Mouse (Mus musculus): Measurements from ENCODE around the gene Vwce. TPM values are rescaled to one million over a fixed set of nuclear protein-coding genes. Genes with fewer than 3 reads are reported as not detected.
A peak's percentile ranks its signal among the peaks of the same experiment; 100 is the strongest.

Vwce gene
- polyA plus RNA-seq, 1 experiment from 2014 or later, result 0.89 TPM

DNA sequence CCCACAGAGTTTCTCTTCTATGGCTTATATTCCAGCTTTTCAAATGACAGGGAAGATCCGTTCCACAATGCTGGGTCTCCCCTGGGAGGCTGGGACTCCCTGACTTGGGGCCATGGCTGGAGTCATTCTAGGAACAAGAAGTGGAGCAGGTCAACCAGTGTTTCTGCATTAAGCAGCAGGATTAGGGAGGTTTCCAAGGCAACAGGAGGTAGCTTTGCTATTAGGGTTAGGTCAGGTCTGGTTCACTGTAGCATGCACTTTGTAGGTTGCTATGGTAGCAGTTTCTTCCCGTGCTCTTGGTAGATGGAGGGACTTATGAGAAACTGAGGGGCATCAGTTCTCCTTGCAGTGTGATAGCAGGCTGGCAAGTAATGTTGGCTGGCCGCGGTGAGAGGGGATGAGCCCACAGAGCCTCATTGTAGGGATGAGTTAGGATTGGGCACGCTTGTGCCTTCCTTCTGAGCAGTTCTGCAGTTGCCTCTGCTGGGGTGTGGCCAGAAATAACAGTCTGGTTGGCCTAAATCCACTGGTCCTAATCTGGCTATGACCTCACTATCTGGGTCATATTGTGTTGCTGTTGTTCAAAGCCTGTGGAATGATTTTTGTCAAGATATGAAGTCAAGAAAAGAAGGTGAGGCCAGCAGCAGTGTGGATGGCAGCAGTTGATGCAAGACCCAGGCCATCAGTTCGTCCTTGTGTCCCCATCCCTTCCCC, 67.2 kb downstream of the Vwce start:
- Histone ChIP-seq H3K4me3 (no peak overlapping the region), H3K27ac (no peak overlapping the region), H3K36me3 (peaks cover 8% of the 10 kb centered on the region), H3K27me3 (ENCODE audit: insufficient read depth, poor library complexity, severe bottlenecking) (no peaks in the 10 kb centered on the region), H3K9me3 (no peaks in the 10 kb centered on the region), H3K4me1 (replicated peaks) (peaks cover 57% of the 10 kb centered on the region)
- 66% methylated on average over 6 of the region's 6 CpGs for WGBS
- no peak for DNase-seq (ENCODE audit: low spot score)

DNA sequence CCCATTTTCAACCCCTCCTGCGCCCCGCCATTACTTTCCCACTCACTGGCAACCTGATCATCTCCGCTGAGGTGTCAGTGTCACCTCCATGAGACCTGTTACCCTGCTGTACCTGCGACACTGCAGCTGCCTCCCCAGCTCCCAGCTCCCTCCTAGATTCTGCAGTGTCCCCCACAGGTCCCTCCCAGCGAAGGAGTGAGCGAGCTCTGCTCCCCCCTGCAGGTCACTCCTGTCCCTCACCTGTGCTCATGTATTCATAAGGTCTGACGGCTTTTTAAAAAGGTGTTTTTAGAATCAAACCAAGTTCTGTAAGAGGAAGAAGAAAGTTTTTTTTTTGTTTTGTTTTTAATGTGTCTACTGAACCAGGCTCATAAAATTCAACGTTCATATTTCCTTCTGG, 68.1 kb downstream of the Vwce start:
- H3K27ac ChIP-seq, result no peak overlapping the region
- 84% methylated on average over 8 of the region's 8 CpGs for WGBS
- H3K4me3 ChIP-seq, result no peak overlapping the region
- peaks cover 16% of the 10 kb centered on the region for H3K36me3 ChIP-seq
- peaks cover 50% of the 10 kb centered on the region for H3K4me1 ChIP-seq (replicated peaks)
- H3K9me3 ChIP-seq, result no peaks in the 10 kb centered on the region
- H3K27me3 ChIP-seq (ENCODE audit: insufficient read depth, poor library complexity, severe bottlenecking), result no peaks in the 10 kb centered on the region
- no peak for DNase-seq (ENCODE audit: low spot score)

DNA sequence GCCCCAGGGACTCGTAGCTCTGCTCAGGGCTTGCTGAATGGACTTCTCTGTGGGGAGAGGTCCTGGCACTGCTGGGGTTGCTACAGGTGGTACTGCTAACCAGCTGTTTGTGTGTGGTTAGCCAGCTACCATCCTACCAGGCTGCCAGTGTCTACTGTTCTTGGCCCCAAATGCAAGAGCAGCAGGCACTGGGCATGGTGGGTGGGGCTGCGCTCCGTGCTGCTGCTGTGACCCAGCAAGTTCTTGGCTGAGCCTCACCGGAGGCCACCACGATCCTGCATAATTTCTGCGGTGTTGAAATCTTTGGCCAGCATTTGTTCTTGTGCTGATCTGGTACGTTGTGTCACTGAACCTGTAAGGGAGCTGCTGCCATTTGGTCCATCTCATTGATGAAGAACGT, 69.5 kb downstream of the Vwce start:
- Histone ChIP-seq H3K4me3 (no peak overlapping the region), H3K27me3 (ENCODE audit: insufficient read depth, poor library complexity, severe bottlenecking) (no peaks in the 10 kb centered on the region), H3K27ac (no peak overlapping the region), H3K36me3 (peaks cover 28% of the 10 kb centered on the region), H3K4me1 (replicated peaks) (peaks cover 37% of the 10 kb centered on the region), H3K9me3 (no peaks in the 10 kb centered on the region)
- DNase-seq (ENCODE audit: low spot score), result no peak
- WGBS, result 91% methylated on average over 8 of the region's 8 CpGs

DNA sequence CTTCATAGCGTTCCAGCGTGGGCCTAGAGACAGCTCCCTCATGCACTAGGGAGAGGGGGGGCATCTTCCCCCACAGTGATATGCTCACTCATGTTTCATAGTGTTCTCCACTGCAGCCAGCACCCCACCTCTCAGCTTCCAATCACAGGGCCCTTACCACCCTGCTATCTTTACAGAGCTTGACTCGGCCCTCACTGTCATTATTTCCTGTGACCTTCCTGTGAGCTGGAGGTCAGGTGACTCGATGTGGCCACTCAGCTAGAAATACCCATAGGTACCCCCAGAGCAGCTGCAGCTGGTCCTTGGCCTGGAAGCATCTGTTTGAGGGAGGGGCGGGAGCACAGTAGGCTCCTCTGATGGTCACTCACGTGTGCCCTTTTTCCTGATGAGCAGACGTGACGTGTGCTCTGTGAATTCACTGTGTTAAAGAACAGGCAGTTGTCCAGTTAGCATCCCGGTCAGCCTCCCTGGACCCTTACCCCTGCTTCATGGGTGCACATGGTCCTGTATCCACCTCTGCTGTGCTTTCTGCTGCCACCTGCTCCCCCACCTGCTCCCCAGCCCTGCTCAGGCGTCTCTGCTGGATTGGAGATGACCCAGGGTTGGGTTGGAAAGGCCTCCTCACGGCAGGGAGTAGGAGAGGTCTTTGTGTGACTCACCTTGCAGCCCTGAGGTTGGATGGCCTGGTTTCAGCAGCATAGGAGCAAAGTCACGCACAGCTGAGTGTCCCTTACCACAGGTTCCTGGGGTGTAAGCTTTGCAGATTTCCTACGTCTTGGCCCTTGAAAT, 73.3 kb downstream of the Vwce start:
- WGBS, result 83% methylated on average over 13 of the region's 13 CpGs

DNA sequence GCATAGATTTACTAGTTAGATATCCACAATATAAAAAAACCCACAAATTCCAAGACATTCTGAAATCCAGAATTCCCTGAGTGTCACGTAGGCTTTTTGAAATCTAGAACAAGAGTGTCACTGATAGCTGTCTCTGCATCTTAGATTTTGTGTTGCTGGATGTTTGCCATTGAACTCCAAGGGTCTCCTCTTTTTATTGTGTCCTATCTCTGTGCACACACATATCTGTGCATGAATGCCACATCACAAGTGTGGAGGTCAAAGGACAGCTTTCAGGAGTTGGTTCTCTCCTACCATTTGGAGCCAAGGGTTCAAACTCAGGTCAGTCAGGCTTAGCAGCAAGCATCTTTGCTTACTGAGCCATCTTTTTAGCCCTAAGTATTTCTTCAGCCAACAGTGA, 73.9 kb downstream of the Vwce start:
- WGBS, result 96% methylated on average over 1 of the region's 1 CpGs
- H3K27ac ChIP-seq, result no peak overlapping the region
- no peaks in the 10 kb centered on the region for H3K9me3 ChIP-seq
- peaks cover 14% of the 10 kb centered on the region for H3K4me1 ChIP-seq (replicated peaks)
- no peaks in the 10 kb centered on the region for H3K27me3 ChIP-seq (ENCODE audit: insufficient read depth, poor library complexity, severe bottlenecking)
- no peak for DNase-seq (ENCODE audit: low spot score)
- H3K4me3 ChIP-seq, result no peak overlapping the region
- H3K36me3 ChIP-seq, result peaks cover 64% of the 10 kb centered on the region

More for the DNA sequence above, 73.3 kb downstream of the Vwce start:
- Histone ChIP-seq H3K36me3 (peaks cover 58% of the 10 kb centered on the region), H3K4me1 (replicated peaks) (peaks cover 14% of the 10 kb centered on the region), H3K9me3 (no peaks in the 10 kb centered on the region), H3K27ac (no peak overlapping the region), H3K4me3 (no peak overlapping the region), H3K27me3 (ENCODE audit: insufficient read depth, poor library complexity, severe bottlenecking) (no peaks in the 10 kb centered on the region)
- no peak for DNase-seq (ENCODE audit: low spot score)

DNA sequence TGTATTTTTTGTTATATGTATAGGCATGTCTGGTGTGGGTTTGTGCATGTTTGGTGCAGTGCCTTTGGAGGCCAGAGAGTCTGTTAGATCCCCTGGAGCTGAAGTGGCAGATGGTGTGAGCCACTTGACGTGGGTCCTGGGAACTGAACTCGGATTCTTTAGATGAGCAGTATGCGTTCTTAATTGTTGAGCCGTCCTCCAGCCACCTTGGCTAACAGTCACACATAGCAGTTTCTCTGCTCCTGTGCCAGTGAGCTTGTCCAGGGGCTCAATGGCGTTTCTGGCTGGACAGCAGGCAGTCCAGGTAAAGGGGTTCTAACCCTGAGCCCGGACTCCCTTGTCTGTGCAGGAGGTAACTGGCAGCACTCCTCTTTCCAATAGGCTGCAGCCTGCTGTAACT, 74.9 kb downstream of the Vwce start:
- Histone ChIP-seq H3K27me3 (ENCODE audit: insufficient read depth, poor library complexity, severe bottlenecking) (no peaks in the 10 kb centered on the region), H3K4me1 (replicated peaks) (peaks cover 14% of the 10 kb centered on the region), H3K36me3 (peaks cover 72% of the 10 kb centered on the region), H3K4me3 (no peak overlapping the region), H3K9me3 (no peaks in the 10 kb centered on the region), H3K27ac (peak overlapping the region; percentile 69; the same call in 1 of the 2 replicates)
- no peak for DNase-seq (ENCODE audit: low spot score)
- WGBS, result 68% methylated on average over 6 of the region's 6 CpGs

DNA sequence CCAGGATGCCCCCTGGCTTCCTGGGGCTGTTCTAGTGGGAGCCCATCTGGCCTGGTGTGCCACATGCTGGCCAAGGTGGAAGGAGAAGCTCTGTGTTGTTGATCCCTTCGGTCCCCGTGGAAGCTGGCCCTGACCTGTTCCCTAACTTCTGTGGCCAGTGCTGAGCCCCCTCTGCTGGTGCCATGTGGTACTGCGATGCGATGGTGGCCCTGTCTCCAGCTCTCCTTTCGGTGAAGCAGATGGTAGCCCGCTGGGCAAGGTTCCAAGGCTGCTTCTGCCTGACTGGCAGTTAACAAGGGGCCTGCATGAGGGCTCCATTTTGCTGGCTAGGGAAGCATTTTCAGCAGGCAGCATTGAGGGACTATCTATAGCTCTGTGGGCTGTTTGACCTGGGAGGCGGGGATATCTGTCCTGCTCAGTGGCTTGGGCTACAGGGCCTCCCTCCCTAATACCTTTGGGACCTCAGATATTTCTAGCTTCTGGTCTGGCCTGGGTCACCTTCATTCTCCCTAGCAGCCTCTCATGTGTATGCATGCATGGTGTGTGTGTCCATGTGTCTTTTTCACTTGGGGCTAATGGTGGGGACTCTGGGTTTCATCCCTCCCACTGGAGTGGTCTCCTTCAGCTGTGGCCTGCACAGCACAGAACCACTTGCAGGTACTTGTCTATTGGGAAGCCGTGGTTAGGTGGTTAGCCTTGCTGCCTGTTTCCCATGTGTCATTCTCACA, 75.5 kb downstream of the Vwce start:
- DNase-seq (ENCODE audit: low spot score), result peak; percentile 94
- no peaks in the 10 kb centered on the region for H3K27me3 ChIP-seq (ENCODE audit: insufficient read depth, poor library complexity, severe bottlenecking)
- peaks cover 14% of the 10 kb centered on the region for H3K4me1 ChIP-seq (replicated peaks)
- H3K4me3 ChIP-seq, result no peak overlapping the region
- WGBS, result 23% methylated on average over 8 of the region's 8 CpGs
- H3K27ac ChIP-seq, result peak overlapping the region; percentile 69
- no peaks in the 10 kb centered on the region for H3K9me3 ChIP-seq
- peaks cover 76% of the 10 kb centered on the region for H3K36me3 ChIP-seq

DNA sequence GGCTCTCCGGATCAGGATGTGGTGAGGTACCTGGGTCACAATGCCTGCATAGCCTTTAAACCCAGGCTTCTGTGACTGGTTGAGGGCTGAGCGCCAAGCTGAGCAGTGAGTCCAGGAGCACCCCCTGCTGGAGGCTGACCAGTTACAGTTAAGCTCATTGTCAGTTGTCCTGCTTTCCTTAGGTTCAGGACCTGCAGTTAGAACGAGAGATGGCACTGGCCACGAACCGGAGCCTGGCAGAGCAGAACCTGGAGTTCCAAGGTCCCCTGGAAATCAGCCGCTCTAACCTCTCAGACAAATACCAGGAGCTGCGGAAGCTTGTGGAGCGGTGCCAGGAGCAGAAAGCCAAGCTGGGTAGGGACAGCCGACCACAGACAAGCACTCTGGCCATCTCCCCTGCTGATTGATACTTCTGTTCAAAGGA, 76.1 kb downstream of the Vwce start:
- Histone ChIP-seq H3K4me1 (replicated peaks) (peaks cover 14% of the 10 kb centered on the region), H3K4me3 (no peak overlapping the region), H3K27me3 (ENCODE audit: insufficient read depth, poor library complexity, severe bottlenecking) (no peaks in the 10 kb centered on the region), H3K27ac (peak overlapping the region; percentile 69; the same call in 1 of the 2 replicates), H3K9me3 (no peaks in the 10 kb centered on the region), H3K36me3 (peaks cover 76% of the 10 kb centered on the region)
- peak; percentile 47 for DNase-seq (ENCODE audit: low spot score)
- 85% methylated on average over 9 of the region's 9 CpGs for WGBS

DNA sequence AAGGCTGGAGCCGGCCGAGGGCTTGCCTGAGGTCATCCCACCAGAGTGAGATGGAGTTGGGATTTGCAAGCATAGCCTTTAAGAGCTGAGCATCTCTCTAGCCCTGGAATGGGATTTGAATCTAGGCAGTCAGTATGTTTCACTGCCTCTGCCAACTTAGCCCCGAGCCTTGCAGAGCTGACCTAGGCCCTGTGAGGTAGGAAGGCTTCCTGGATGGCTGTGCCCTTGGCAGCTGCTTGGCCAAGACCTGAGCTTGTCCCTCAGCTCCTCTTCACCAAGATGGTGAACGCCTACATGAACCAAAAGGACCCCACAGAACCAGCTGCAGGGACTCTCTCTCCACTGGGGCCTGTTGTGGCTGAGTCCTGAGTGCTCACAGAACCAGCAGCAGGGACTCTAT, 76.7 kb downstream of the Vwce start:
- no peak for DNase-seq (ENCODE audit: low spot score)
- Histone ChIP-seq H3K27ac (no peak overlapping the region), H3K27me3 (ENCODE audit: insufficient read depth, poor library complexity, severe bottlenecking) (no peaks in the 10 kb centered on the region), H3K4me1 (replicated peaks) (peaks cover 14% of the 10 kb centered on the region), H3K9me3 (no peaks in the 10 kb centered on the region), H3K4me3 (no peak overlapping the region), H3K36me3 (peaks cover 75% of the 10 kb centered on the region)
- 94% methylated on average over 4 of the region's 4 CpGs for WGBS

DNA sequence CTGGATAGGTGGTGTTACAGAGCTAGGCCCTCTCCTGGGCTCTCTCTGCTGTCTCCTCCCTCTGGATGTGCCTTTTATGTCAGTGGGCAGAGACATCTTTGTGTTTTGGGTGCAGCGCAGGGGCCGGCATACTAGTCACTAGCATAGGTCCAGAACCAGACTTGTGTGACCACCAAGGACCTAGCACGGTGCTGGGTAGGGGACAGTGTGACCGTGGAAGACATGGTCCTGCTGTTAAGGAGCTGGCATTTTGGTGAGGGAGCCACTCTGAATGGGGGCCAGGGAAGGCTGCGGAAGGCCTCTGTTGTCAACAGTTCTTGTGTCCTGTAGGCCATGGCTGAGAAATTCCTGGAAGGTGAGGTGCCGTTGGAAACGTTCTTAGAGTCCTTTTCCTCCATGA, 78.2 kb downstream of the Vwce start:
- Histone ChIP-seq H3K4me1 (replicated peaks) (peaks cover 14% of the 10 kb centered on the region), H3K9me3 (no peaks in the 10 kb centered on the region), H3K27ac (no peak overlapping the region), H3K36me3 (peaks cover 62% of the 10 kb centered on the region), H3K4me3 (no peak overlapping the region), H3K27me3 (ENCODE audit: insufficient read depth, poor library complexity, severe bottlenecking) (no peaks in the 10 kb centered on the region)
- DNase-seq (ENCODE audit: low spot score), result no peak
- WGBS, result 94% methylated on average over 7 of the region's 7 CpGs

DNA sequence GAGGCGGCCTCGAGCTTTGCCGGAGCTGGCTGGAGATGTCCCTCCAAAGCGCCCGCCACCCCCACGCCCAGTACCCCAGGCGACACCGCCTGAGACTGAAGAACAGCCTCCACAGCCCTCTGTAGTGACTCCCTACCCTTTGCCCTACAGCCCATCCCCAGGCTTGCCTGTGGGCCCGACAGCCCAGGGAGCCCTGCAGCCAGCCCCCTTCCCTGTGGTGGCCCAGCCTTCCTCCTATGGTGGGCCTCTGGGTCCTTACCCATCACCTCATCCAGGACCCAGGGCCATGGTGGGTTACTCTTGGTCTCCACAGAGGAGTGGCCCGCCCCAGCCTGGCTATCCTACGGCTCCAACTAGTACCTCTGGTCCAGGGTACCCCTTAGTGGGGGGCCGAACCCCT, 78.6 kb downstream of the Vwce start:
- Histone ChIP-seq H3K27ac (no peak overlapping the region), H3K9me3 (no peaks in the 10 kb centered on the region), H3K4me1 (replicated peaks) (peaks cover 14% of the 10 kb centered on the region), H3K4me3 (no peak overlapping the region), H3K36me3 (peaks cover 58% of the 10 kb centered on the region), H3K27me3 (ENCODE audit: insufficient read depth, poor library complexity, severe bottlenecking) (no peaks in the 10 kb centered on the region)
- WGBS, result 95% methylated on average over 12 of the region's 12 CpGs
- DNase-seq (ENCODE audit: low spot score), result no peak

DNA sequence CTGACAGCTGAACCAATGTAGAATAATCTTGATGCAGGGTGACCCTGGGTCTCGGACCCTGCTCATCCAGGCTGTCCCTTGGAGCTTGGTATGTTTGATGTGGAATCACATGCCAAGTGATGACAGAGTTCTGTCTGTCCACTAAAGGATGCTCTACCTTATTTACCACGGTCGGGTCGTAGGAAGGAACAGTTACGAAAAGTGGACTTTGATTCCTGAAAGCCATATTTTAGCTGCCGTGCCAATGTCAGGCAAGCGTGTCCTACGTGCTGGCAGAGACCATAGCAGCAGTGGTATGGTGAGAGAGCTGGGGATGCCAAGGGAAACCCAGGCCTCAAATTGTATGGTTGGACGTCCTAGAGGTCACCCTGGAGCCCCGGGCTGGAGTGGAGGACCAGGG, 79.5 kb downstream of the Vwce start:
- Histone ChIP-seq H3K9me3 (no peaks in the 10 kb centered on the region), H3K4me3 (no peak overlapping the region), H3K36me3 (peaks cover 50% of the 10 kb centered on the region), H3K4me1 (replicated peaks) (peaks cover 14% of the 10 kb centered on the region), H3K27me3 (ENCODE audit: insufficient read depth, poor library complexity, severe bottlenecking) (no peaks in the 10 kb centered on the region), H3K27ac (no peak overlapping the region)
- WGBS, result 95% methylated on average over 10 of the region's 10 CpGs
- DNase-seq (ENCODE audit: low spot score), result no peak

DNA sequence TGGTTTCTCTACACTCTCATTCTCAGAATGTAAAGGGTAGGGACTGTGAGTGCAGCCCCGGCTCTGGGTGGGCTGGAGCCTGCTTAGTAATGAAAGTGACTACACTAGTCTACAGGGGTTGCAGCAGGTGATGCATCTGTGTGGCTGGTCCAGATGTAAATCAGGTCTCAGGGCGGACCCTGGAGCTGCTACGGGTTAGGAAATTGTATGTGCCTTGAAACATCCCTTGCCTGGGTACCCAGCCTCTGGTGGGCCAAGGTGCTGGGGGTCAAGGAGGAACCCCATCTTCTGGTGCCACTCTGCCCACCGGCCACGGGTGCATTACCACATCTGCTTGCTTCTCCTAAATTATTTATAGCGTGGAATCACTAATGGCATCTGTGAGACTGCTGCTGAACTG, 80.2 kb downstream of the Vwce start:
- Histone ChIP-seq H3K36me3 (peaks cover 48% of the 10 kb centered on the region), H3K27me3 (ENCODE audit: insufficient read depth, poor library complexity, severe bottlenecking) (no peaks in the 10 kb centered on the region), H3K4me1 (replicated peaks) (peaks cover 12% of the 10 kb centered on the region), H3K4me3 (no peak overlapping the region), H3K27ac (peak overlapping the region; percentile 62; the same call in 1 of the 2 replicates), H3K9me3 (no peaks in the 10 kb centered on the region)
- 86% methylated on average over 6 of the region's 6 CpGs for WGBS
- no peak for DNase-seq (ENCODE audit: low spot score)
